Mouse (Mus musculus): Measurements from ENCODE around the gene Sept8. TPM values are rescaled to one million over a fixed set of nuclear protein-coding genes. Genes with fewer than 3 reads are reported as not detected.
"Not testable (repeated sequence)": the region's sequence is repeated elsewhere in the genome, so short reads cannot be mapped to it uniquely, and the experiment has no call there.

Gene Sept8
- total RNA-seq, 2 experiments from 2014 or later, result 32.0 to 37.0 TPM

DNA sequence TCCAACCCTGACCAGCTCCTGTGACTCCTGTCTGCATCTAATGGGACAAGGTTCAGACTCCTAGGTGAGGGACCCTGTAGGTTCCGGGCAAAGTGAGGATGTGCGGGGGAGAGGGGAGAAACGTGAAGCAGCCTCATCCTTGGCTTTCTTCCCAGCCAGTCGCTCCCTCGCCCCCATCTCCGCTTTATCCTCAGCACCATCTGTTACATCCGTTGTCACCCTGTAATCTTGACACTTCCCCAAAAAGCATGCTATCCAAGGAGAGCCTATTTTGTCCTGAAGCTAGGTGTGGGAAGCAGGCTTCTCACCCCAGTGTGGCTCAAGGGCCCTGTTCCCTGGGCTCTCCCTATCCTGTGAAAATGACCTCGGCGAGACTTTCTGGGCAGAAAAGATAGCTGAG lies 3.9 kb downstream of the Sept8 start:
- no peak for DNase-seq (ENCODE audit: low spot score)
- intact Hi-C loops (cut with DNase I), result no loop called here

- no peak for DNase-seq (ENCODE audit: low spot score)
- intact Hi-C loops (cut with DNase I), result no loop called here
Observed at GRCm38 (mm10) chr11:53523545-53524405, 4.7 kb downstream of the Sept8 start.

GRCm38 (mm10) chr11:53524905-53525304 lies 5.8 kb downstream of the Sept8 start:
- no peak for DNase-seq (ENCODE audit: low spot score)
- intact Hi-C loops (cut with DNase I), result loop anchor here (5.0 kb wide), 1 partner anchor 57 kb away; no protein-coding TSS in a partner anchor

DNA sequence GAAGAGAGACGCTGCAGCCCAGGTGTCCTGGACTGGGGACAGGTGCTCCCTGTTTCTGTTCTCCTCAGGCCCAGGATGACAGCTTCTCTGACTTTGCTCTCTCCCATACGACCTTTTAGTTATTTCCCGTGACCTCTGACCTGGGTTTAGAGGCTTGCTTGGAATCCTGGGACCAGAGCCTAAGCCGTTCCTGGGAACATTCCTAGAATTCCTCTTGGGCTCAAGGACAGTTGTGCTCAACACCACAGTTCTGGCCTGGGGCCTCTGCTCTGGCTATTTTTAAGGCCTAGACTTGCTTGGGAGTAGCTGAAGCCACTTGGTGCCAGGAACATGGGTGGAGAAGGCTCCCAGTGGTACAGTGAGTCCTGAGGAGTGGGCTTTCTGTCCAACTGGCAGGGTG lies 6.4 kb downstream of the Sept8 start:
- intact Hi-C loops (cut with DNase I), result loop anchor here (5.0 kb wide), 1 partner anchor 57 kb away; no protein-coding TSS in a partner anchor
- peak; percentile 29 for DNase-seq (ENCODE audit: low spot score)

DNA sequence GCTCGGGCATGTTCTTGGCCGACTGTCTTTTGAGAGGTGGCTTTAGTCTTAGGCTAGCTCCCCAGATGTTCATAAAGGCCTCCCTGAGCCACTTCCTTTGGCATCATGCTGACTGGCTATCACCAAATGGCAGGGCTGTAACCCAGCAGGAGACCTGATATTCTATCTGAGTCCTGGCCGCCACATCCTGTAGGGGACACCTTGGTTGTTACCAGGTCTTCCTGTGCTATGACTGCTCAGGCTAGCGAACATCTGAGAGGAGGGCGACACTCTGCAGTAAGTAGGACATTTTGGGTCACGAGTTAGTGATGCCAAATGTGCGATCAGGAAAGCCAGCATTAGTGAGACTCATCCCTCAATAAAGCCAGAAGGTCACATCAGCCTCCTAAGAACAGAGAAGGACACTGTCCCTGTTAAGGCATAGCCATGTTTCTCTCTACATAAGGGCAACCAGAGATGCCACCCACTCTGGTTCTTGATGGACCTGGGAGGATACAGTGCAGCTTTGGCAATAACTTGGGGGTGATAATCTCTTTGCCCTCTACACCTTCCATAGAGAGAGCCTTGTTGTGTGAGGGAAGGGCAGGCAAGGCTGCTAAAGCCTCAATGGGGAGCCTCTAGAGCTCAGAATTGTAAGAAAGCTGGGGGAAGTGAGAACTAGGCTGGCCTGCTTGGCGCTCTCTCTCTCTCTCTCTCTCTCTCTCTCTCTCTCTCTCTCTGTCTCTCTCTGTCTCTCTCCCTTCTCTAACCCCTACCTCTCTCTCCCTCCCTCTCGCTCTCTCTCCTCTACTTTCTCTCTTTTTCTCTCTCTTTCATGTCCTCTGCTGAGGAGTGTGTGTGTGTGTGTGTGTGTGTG lies 9.6 kb downstream of the Sept8 start:
- no peak for DNase-seq (ENCODE audit: low spot score)
- intact Hi-C loops (cut with DNase I), result loop anchor here (5.0 kb wide), 1 partner anchor 54 kb away; no protein-coding TSS in a partner anchor

DNA sequence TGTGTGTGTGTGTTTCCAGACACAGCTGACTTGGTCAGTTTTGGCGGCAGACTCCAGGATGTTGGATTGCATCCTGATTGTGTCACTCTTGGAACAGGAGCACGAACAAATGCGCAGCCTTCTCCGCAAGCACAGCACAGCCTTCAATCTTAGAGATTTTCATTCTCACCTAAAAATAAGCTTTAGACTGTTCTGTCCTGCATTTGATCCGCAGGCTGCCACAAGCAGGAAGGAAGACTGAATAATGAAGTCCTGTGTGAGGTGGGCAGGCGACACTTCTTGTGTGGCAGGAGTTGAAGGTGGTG lies 10.1 kb downstream of the Sept8 start:
- intact Hi-C loops (cut with DNase I), result loop anchor here (5.0 kb wide), 1 partner anchor 53 kb away; no protein-coding TSS in a partner anchor
- peak; percentile 62 for DNase-seq (ENCODE audit: low spot score)

GRCm38 (mm10) chr11:53530001-53530400 lies 10.9 kb downstream of the Sept8 start:
- DNase-seq (ENCODE audit: low spot score), result no peak
- intact Hi-C loops (cut with DNase I), result no loop called here

GRCm38 (mm10) chr11:53531578-53532230 lies 12.6 kb downstream of the Sept8 start:
- DNase-seq (ENCODE audit: low spot score), result no peak
- intact Hi-C loops (cut with DNase I), result no loop called here

DNA sequence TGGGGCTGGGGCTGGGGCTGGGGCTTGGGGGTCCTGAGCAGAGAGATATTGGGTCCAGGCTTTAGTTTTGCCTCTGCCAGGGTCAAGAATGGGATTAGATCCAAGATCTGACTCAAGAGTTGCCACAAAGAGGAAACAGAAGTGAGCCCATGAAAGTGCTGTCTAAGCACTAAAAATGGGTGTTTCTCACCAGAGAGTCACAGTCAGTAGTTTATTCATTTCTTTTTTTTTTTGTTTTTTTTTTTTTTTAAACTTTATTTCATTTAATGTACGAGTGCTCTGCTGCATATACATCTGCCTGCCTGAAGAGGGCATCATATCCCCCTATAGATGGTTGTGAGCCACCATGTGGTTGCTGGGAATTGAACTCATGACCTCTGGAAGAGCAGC lies 13.2 kb downstream of the Sept8 start:
- no peak for DNase-seq (ENCODE audit: low spot score)

DNA sequence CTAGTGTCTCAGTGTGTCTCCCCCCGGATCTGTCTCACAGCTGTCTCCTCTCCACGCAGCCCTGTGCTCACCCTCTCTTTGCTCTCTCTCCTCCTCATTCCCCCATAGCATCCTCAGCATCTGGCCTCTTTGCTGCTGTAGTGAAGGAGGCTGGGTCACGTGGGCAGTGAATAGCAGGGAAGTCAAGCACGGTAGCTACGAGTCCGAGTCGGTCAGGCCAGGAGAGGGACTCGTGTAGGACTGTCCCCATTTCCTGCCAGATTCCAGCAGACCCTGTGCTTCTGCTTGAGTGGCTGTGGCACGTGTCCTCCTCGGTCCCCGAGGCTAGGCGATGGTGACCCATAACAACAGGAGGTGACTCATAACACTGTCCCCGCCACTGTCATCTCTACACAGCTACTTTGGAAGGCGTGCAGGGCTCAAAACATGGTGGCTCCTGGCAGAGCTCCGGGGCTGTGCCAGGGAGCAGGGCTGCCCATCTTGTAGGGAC lies 20.0 kb downstream of the Sept8 start:
- intact Hi-C loops (cut with DNase I), result no loop called here
- no peak for DNase-seq (ENCODE audit: low spot score)

More for the DNA sequence above, 13.2 kb downstream of the Sept8 start:
- intact Hi-C loops (cut with DNase I), result no loop called here

- intact Hi-C loops (cut with DNase I), result no loop called here
- no peak for DNase-seq (ENCODE audit: low spot score)
Observed at GRCm38 (mm10) chr11:53540394-53540793, 21.3 kb downstream of the Sept8 start.

DNA sequence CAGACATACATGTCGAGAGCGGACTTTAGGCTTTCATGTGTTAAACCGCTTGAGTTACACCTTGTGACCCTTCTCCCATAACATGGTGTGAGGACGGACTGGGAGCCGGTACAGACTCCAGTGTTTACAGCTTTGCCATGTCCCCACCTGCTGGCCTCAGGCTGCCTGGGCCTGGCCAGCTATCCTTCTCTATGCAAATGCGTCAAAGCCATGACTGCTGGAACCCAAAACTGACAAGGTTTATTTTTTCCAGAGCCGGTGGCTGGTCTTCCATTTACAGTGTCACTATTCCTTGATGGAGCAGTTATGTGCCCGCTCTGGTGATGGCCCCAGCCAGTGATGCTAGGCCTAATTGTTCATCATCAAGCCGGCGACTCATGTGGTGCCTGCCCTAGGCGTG lies 22.2 kb downstream of the Sept8 start:
- intact Hi-C loops (cut with DNase I), result no loop called here
- no peak for DNase-seq (ENCODE audit: low spot score)

DNA sequence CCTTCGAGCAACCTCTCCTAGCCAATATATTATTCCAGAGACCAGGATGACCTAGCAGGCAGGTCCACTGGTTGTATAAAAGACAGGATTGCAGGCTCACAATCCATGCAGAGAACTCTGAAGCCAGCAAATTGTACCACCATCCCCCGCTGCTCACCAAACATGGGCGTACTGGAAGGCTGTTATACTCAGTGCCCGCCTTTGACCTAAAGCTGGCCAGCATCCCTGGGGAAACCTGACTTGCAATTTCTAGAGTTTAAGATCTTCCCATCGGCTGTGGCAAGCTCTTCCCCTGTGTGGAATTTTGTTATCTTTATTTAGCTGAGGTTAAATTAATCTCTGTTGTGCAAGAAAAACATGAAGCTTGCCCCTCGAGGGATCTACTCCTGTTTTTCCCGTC lies 24.0 kb downstream of the Sept8 start:
- intact Hi-C loops (cut with DNase I), result no loop called here
- no peak for DNase-seq (ENCODE audit: low spot score)

GRCm38 (mm10) chr11:53546271-53546670 lies 27.2 kb downstream of the Sept8 start:
- intact Hi-C loops (cut with DNase I), result no loop called here

DNA sequence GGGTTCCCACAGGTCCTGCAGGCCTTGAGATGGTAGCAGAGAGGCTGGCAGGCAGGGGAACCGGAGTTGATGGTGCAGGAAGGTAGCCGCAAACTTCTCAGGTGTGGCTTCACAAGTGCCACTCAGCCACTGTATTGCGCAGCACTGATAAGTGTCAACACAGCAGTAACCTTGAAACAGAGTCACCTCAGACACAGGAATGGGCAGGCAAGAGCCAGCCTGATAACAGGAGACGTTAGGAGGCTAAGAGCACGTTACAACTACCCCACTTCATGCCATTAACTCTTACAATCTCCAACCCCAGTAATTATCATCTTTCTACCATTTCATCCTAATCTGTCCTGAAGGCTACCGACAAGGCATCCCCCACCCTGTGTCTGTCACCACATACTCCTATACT lies 28.5 kb downstream of the Sept8 start:
- no peak for DNase-seq (ENCODE audit: low spot score)
- intact Hi-C loops (cut with DNase I), result no loop called here

More at GRCm38 (mm10) chr11:53546271-53546670, 27.2 kb downstream of the Sept8 start:
- DNase-seq (ENCODE audit: low spot score), result no peak

DNA sequence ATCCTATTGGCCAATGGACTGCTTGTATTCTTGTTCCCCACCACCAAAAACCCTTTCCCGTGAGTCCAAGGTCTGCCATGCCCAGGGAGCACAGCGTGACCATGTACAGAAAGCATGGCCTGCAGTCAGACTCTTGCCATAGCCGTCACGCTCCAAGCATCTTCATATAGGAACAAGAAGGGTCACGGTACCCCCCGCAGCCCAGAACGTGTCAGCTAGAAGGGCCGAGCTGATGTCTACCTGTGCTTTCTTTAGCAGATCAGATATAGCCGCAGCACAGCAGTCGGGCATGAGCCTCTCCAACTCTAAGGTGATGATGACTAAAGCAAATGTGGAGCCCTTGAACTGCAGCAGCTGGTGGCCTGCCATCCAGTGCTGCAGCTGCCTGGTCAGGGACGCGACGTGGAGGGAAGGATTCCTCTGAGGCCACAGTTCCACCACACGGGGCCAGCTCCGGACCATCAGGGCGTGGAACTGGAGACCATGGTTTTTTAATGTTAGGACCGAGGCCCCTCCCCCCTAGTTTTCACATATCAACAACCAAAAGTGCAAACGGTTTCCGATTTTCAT lies 29.1 kb downstream of the Sept8 start:
- no peak for DNase-seq (ENCODE audit: low spot score)
- intact Hi-C loops (cut with DNase I), result no loop called here

DNA sequence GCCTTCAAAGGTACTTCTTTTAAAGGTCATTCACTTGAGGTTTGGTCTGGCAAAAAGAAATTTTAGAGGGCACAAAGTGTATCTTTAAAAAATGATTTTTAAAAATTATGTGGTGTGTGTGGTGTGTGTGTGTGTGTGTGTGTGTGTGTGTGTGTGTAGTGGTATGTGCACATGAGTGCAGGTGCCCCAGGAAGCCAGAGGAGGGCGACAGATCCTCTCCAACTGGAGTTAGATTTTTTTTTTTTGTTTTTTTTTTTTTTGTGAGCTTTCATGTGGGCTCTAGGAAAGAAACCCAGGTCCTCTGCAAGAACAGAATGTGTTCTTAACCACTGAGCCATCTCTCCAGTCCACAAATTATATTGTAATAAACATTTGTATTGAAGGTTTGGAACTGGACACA lies 31.7 kb downstream of the Sept8 start:
- intact Hi-C loops (cut with DNase I), result no loop called here
- DNase-seq (ENCODE audit: low spot score), result no peak

DNA sequence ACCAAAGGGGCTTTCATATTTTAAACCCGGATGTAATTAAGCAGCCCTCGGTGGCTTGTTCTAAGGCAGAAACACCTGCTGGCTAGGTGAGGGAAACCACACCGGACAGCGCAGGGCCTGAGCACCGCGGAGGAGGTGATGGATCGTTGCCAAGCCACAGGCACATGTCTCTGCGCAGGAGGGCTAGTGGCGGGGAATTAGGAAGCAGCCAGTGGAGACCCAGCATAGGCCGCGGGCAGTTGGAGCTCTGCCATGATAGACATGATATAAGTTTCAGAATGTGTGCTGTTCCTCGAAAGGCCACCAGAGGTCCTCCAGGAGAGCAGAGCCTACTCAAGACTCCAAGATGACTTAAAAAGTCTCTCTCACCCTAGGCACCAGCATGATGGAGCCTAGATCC lies 32.7 kb downstream of the Sept8 start:
- intact Hi-C loops (cut with DNase I), result no loop called here
- DNase-seq (ENCODE audit: low spot score), result no peak

DNA sequence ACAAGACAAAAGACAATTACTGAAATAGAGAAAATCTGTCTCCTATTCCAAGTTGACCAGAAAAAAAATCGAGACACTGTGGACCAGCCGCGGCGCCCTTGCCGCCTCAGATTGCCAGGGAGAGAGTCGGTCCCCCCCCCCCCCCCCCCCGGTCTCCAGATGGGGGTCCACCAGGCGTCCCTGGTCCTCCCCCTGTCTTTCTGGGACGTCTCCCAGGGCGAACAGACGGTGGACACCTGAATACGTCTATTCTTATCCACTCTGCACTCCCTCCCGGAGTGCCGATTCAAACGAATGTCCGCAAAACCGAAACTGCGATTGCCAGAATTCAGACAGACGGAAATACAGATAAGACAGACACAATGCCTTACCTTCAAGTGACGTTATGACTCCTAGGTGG lies 37.5 kb downstream of the Sept8 start:
- DNase-seq (ENCODE audit: low spot score); intact Hi-C loops (cut with DNase I): not testable (repeated sequence)

DNA sequence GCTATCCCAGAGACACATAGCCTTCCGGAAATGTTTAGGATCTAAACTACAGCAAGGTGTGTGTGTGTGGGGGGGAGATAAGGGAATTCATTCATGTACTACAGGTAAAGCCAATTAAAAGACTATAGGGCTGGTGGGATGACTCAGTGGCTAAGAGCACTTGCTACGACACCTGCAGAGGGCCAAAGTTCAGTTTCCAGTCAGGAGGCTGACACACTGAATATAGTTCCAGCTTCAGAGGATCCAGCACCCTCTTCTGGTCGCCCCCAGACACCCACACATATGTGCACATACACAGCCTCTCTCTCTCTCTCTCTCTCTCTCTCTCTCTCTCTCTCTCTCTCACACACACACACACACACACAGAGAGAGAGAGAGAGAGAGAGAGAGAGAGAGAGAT lies 38.9 kb downstream of the Sept8 start:
- DNase-seq (ENCODE audit: low spot score); intact Hi-C loops (cut with DNase I): not testable (repeated sequence)
